Mouse (Mus musculus) hindbrain, embryonic 15.5 days (tissue): ENCODE data around the gene Srsf10. TPM values are rescaled to one million over a fixed set of nuclear protein-coding genes. Genes with fewer than 3 reads are reported as not detected.
A peak's percentile ranks its signal among the peaks of the same experiment; 100 is the strongest.

ENCODE experiments used
- ATAC-seq: fragments of 200-750 bp; cut with Nextera tagmentation; 2 replicates; pipeline ENCODE4 v1.8.0; 2017; ENCODE audit warnings: low read depth, moderate number of reproducible peaks, moderate TSS enrichment; ENCODE audit not compliant: low FRiP score
- H3K27ac ChIP-seq: fragments of 300-500 bp; sonication (generic); replicated peaks from 2 replicates; pipeline ENCODE4 v1.5.1; 2015; ENCODE audit warnings: mild to moderate bottlenecking, inconsistent platforms
- H3K27me3 ChIP-seq: fragments of 300-500 bp; sonication (generic); 2 replicates; pipeline ENCODE4 v1.6.1; 2015; ENCODE audit warnings: control low read depth, inconsistent platforms
- H3K36me3 ChIP-seq: fragments of 300-500 bp; sonication (generic); 2 replicates; pipeline ENCODE4 v1.6.1; 2015; ENCODE audit warnings: control low read depth, inconsistent platforms
- H3K4me1 ChIP-seq: fragments of 300-500 bp; sonication (generic); replicated peaks from 2 replicates; pipeline ENCODE4 v1.6.1; 2015; ENCODE audit warnings: control low read depth, inconsistent platforms
- H3K4me2 ChIP-seq: fragments of 300-500 bp; sonication (generic); 2 replicates; pipeline ENCODE4 v1.6.1; 2015; ENCODE audit warnings: moderate library complexity, mild to moderate bottlenecking, inconsistent platforms
- H3K4me3 ChIP-seq: fragments of 300-500 bp; sonication (generic); 2 replicates; pipeline ENCODE4 v1.5.1; 2015; ENCODE audit warnings: mild to moderate bottlenecking, inconsistent platforms
- H3K9ac ChIP-seq: fragments of 300-500 bp; sonication (generic); 2 replicates; pipeline ENCODE4 v1.6.1; 2015; ENCODE audit warnings: inconsistent platforms
- H3K9me3 ChIP-seq: fragments of 300-500 bp; sonication (generic); 2 replicates; pipeline ENCODE4 v1.6.1; 2016; ENCODE audit warnings: control low read depth, inconsistent platforms
- WGBS: fragments of 180-500 bp; shearing (Covaris S2); methylation state at CpG from one replicate; pipeline ENCODE4 v1.1.7; 2015; 5-methylcytosine and 5-hydroxymethylcytosine counted together
- polyA plus RNA-seq: library from polyadenylated mRNA; unstranded; fragments of >200 nt; fragmentation: Nextera tagmentation; extraction: Ambion mirVana; gene quantifications from 2 replicates; pipeline ENCODE4 v1.2.1, GENCODE M21; 2015

Srsf10 gene
- polyA plus RNA-seq, 1 experiment from 2014 or later, result 164 TPM

DNA sequence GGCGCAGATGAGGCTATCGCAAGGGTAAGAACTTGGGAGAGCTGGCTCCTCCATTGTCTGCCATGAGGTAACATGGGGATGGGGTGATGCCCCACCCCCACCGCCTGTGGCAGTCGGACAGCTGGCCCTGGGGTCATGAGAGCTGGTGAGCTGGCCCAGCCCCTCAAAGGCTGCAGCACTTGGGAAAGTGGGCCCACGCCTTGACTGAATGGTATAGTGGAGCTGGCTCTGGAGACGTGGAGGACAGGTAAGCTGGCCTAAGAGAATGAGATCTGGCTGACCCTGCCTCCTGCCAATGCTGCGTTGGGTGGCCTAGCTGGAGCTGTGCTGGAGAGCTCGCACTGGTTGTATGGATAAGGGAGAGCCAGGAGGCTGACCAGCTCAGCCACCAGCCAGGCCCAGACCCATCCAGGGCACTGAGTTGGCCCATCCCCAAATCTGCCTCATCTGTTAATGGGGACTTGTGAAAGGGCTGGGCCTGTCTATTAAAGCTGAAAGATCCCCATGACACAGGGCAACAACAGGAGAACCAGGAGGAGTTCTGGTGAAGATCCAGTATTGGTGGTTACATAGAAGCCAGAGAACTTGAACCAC, 21.3 kb upstream of the Srsf10 start:
- peaks cover 17% of the 10 kb centered on the region for H3K4me1 ChIP-seq
- no peaks in the 10 kb centered on the region for H3K9me3 ChIP-seq
- ATAC-seq, result peak; percentile 19; the same call in 1 of the 2 replicates
- H3K36me3 ChIP-seq, result no peaks in the 10 kb centered on the region
- H3K27ac ChIP-seq, result peak overlapping the region; percentile 84
- H3K27me3 ChIP-seq, result no peaks in the 10 kb centered on the region
- H3K4me3 ChIP-seq, result no peak overlapping the region
- 76% methylated on average over 8 of the region's 8 CpGs for WGBS
- no peak overlapping the region for H3K4me2 ChIP-seq
- no peak overlapping the region for H3K9ac ChIP-seq

DNA sequence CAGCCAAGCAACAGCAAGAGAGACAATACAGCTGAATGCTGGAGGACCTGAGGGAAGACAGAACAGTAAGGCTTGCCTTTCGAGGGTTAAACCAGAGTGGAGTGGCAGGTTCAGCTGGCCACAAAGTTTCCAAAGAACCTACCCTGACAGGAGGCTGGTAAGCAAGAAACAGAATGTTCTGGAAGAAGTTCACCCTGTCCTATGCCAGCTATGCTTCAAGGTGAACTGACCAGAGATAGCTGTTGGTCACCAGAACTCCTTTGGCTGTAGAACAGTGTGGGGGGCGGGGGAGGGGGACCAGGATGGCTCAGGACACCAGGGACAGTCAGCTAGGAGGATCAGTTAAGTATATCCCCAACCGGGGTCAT, 16.6 kb upstream of the Srsf10 start:
- ATAC-seq, result no peak
- Histone ChIP-seq H3K36me3 (no peaks in the 10 kb centered on the region), H3K4me1 (peaks cover 4% of the 10 kb centered on the region), H3K4me3 (no peak overlapping the region), H3K27me3 (no peaks in the 10 kb centered on the region), H3K9me3 (no peaks in the 10 kb centered on the region), H3K4me2 (no peak overlapping the region), H3K9ac (no peak overlapping the region), H3K27ac (no peak overlapping the region)
- 90% methylated on average over 3 of the region's 3 CpGs for WGBS

DNA sequence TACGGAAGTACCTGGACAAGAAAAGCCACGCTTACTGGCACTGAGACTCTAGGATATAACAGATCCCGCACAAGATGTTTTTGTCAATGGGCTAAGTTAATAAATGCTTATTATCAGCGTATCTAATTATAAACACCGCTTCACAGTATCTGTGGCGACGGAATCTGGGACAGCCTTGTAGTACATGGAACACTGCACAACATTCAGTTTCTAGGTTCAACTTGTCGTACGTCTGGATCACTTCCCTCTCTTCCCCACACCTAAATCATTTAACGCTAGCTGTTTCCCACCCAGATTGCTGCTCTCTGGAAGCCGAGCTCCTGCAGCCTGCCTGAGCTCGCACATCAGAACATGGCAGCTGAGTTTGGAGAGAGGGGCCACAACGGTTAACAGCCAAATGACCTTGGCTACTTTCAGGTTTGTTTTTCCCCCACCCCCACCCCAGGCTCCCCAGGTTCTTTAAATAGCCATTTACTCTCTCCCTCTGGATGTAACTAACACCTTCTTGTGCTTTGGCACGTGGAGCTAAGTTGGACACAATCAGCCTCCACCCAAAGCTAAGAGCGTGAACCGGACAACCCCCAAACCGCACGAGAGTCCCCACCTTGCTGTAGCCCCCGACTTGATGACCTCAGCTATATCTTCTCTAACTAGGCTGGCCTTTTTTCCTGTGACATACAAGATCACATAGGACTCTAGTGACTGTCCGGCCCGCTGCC, 16.1 kb upstream of the Srsf10 start:
- H3K4me2 ChIP-seq, result no peak overlapping the region
- ATAC-seq, result no peak
- 83% methylated on average over 21 of the region's 21 CpGs for WGBS
- H3K9ac ChIP-seq, result no peak overlapping the region
- H3K27me3 ChIP-seq, result no peaks in the 10 kb centered on the region
- no peak overlapping the region for H3K4me3 ChIP-seq
- no peaks in the 10 kb centered on the region for H3K9me3 ChIP-seq
- H3K36me3 ChIP-seq, result no peaks in the 10 kb centered on the region
- no peaks in the 10 kb centered on the region for H3K4me1 ChIP-seq
- no peak overlapping the region for H3K27ac ChIP-seq

DNA sequence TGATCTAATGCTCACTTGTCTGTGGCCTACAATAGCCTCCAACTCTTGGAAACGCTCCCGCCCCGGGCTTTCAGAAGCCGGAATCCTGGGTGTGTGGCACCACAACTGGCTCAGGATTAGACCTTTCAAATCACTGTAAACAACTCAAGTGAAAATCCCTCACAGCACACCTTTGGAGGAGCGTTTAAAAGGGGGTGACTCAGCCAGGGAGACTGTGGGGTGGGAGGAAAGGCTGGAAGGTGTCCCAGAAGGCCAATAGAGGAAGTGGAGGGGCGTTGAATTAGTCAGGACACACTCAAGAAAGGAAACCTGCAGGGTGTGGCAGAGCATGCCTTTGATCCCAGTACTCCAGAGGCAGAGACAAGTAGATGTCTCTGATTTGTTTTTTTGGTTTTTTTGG, 11.1 kb upstream of the Srsf10 start:
- no peaks in the 10 kb centered on the region for H3K4me1 ChIP-seq
- no peaks in the 10 kb centered on the region for H3K36me3 ChIP-seq
- H3K4me3 ChIP-seq, result no peak overlapping the region
- no peaks in the 10 kb centered on the region for H3K27me3 ChIP-seq
- no peaks in the 10 kb centered on the region for H3K9me3 ChIP-seq
- H3K4me2 ChIP-seq, result no peak overlapping the region
- 92% methylated on average over 6 of the region's 6 CpGs for WGBS
- H3K27ac ChIP-seq, result no peak overlapping the region
- no peak overlapping the region for H3K9ac ChIP-seq
- ATAC-seq, result no peak

DNA sequence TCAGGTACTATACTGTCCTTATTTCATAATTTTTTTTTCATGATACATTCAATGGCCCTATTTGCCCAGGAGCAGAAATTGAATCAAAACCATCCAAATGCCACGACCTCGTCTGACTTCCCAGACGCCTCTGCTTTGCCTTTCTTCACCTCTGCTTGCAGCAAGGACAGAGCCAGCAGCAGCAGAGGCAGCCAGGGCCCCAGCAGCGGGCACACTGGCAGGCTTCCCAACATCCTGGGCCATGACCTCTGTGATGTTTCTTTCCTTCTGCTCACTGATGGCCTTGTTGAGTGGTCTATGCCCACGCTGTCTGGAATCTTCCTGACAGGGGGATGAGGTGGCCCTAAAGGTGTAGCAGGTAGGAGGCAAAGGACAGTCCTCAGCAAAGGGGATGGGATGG, 8.0 kb upstream of the Srsf10 start:
- WGBS, result 59% methylated on average over 5 of the region's 5 CpGs
- Histone ChIP-seq H3K27me3 (no peaks in the 10 kb centered on the region), H3K9me3 (no peaks in the 10 kb centered on the region), H3K9ac (no peak overlapping the region), H3K4me2 (no peak overlapping the region), H3K27ac (no peak overlapping the region), H3K4me3 (no peak overlapping the region), H3K36me3 (no peaks in the 10 kb centered on the region), H3K4me1 (peaks cover 8% of the 10 kb centered on the region)
- ATAC-seq, result no peak

DNA sequence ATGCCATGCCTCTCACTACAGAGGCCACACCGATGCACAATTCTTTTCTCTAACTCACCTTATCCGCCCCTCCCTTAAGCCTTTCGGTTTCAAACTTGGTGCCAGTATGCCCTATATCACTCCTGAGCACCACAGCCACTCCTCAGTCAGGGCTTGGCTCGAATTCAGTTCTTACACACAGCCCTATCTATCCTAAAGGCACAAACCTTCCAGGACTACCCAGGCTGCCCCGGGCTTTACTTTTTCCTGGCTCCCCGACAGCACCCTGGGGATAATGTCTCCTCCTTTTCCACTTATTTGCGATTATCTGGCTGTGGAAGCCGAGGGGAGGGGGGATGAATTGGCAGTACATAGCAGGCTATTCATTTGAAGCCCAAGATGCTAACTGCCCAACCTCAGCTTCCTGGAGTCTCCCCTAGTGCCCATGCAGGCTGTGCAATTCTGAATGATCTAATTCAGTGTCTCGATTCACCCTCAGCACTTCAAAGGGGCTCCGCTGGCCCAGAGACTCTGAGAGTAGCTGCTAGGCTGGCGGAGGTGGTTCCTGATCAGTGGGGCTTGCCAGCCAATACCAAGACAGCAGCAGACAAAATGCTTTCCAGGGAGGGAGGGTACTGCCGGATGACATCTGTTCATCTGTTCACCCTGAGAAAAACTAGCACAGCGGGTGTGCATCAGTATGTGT, 5.0 kb upstream of the Srsf10 start:
- WGBS, result 24% methylated on average over 13 of the region's 13 CpGs
- Histone ChIP-seq H3K4me1 (peaks cover 24% of the 10 kb centered on the region), H3K27me3 (no peaks in the 10 kb centered on the region), H3K9me3 (no peaks in the 10 kb centered on the region), H3K36me3 (no peaks in the 10 kb centered on the region), H3K27ac (peak overlapping the region; percentile 71), H3K9ac (no peak overlapping the region), H3K4me3 (no peak overlapping the region), H3K4me2 (peak overlapping the region; percentile 18)
- peak; percentile 79 for ATAC-seq

DNA sequence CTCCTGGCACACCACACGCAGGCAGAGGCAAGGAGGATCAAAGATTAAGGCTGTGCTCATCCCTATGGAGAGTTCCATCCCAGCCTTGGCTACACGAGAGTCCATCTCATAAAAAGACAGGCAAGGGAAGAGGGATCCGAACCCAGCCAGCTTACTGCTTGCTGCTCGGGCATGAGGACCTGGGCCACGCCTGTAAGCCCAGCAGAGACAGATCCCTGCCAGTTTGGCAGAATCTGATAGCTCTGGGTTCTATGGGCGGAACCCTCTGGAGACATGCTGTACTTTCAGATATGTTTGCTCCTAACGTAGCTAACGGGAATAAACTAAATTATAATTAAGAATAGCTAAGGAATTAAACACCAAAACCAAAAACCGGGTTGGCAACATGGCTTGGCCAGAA, 3.6 kb upstream of the Srsf10 start:
- Histone ChIP-seq H3K4me1 (peaks cover 24% of the 10 kb centered on the region), H3K36me3 (no peaks in the 10 kb centered on the region), H3K4me2 (no peak overlapping the region), H3K9me3 (no peaks in the 10 kb centered on the region), H3K4me3 (no peak overlapping the region), H3K9ac (no peak overlapping the region), H3K27ac (no peak overlapping the region), H3K27me3 (no peaks in the 10 kb centered on the region)
- ATAC-seq, result no peak
- 90% methylated on average over 9 of the region's 9 CpGs for WGBS

DNA sequence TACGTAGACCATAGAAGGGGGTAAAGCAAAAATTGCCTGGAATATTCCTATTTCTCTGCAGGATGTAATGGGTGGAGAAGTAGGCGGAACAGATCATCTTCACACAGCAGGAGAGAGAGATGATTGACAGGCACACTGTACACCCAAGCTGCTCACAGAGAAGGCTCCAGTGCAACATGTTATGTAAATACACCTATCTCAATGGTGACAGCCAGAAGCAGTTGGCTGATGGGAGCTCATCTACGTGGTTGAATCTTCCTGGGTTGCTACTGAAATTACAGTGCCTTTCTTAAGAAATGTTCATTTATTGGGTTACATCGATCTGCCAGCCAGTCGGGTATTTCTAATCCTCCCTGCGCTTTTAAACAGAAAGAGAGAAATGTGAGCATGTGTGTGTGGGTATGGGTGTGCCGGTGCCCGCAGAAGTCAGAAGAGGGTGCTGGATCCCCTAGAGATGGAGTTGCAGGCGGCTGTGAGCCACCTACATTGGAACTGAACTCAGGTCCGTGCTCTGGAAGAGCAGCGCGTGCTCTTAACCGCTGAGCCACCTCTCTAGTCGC, 1.5 kb upstream of the Srsf10 start:
- H3K9ac ChIP-seq, result no peak overlapping the region
- WGBS, result 87% methylated on average over 14 of the region's 14 CpGs
- peaks cover 39% of the 10 kb centered on the region for H3K4me1 ChIP-seq
- H3K4me3 ChIP-seq, result no peak overlapping the region
- no peaks in the 10 kb centered on the region for H3K36me3 ChIP-seq
- no peak overlapping the region for H3K4me2 ChIP-seq
- no peaks in the 10 kb centered on the region for H3K27me3 ChIP-seq
- no peak for ATAC-seq
- peak overlapping the region; percentile 99 for H3K27ac ChIP-seq
- no peaks in the 10 kb centered on the region for H3K9me3 ChIP-seq

DNA sequence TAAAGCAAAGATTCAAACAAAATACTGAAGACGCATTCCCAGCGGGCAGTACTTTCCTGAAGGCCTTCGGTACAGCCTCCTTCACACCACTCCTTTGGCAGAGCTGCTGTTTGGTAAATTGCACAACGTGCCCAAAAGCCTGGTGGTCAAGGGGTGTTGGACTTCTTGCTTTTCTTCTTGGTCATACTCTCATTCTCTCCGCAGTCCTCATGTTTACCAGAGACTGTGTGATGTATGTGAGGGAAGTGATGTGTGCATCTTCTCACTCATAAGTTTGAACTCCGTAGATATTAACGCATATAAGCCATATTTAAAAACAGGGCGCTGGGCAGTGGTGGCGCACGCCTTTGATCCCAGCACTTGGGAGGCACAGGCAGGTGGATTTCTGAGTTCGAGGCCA, 917 bp upstream of the Srsf10 start:
- WGBS, result 72% methylated on average over 11 of the region's 11 CpGs
- no peaks in the 10 kb centered on the region for H3K27me3 ChIP-seq
- no peaks in the 10 kb centered on the region for H3K9me3 ChIP-seq
- H3K4me3 ChIP-seq, result peak overlapping the region; percentile 99; the same call in 1 of the 2 replicates
- H3K4me1 ChIP-seq, result peaks cover 45% of the 10 kb centered on the region
- H3K27ac ChIP-seq, result peak overlapping the region; percentile 99
- H3K4me2 ChIP-seq, result peak overlapping the region; percentile 89
- ATAC-seq, result no peak
- peak overlapping the region; percentile 75; the same call in 1 of the 2 replicates for H3K9ac ChIP-seq
- no peaks in the 10 kb centered on the region for H3K36me3 ChIP-seq

DNA sequence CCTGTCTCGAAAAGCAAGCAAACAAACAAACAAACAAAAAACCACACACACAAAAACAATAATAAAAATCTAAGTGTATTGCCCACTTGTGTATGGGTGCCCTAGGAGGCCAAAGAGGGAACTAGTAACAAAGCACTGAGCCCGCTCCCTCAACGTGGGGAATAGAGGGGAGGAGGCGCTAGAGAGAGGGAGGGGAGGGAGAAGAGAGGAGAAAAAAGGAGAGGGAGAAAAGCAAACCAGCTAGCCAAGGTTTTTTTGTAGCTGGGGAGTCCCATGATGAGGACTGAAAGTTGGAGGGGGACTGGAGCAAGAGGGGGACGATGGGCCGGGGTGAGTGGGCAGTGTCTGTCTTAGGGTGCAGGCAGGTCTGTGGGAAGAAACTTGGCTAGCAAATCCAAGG, 467 bp upstream of the Srsf10 start:
- H3K27me3 ChIP-seq, result no peaks in the 10 kb centered on the region
- no peaks in the 10 kb centered on the region for H3K9me3 ChIP-seq
- peak overlapping the region; percentile 75 for H3K9ac ChIP-seq
- 8% methylated on average over 6 of the region's 6 CpGs for WGBS
- H3K4me3 ChIP-seq, result peak overlapping the region; percentile 99
- ATAC-seq, result no peak; the same call in 1 of the 2 replicates
- H3K4me1 ChIP-seq, result peaks cover 49% of the 10 kb centered on the region
- peak overlapping the region; percentile 99 for H3K27ac ChIP-seq
- H3K4me2 ChIP-seq, result peak overlapping the region; percentile 89
- no peaks in the 10 kb centered on the region for H3K36me3 ChIP-seq

DNA sequence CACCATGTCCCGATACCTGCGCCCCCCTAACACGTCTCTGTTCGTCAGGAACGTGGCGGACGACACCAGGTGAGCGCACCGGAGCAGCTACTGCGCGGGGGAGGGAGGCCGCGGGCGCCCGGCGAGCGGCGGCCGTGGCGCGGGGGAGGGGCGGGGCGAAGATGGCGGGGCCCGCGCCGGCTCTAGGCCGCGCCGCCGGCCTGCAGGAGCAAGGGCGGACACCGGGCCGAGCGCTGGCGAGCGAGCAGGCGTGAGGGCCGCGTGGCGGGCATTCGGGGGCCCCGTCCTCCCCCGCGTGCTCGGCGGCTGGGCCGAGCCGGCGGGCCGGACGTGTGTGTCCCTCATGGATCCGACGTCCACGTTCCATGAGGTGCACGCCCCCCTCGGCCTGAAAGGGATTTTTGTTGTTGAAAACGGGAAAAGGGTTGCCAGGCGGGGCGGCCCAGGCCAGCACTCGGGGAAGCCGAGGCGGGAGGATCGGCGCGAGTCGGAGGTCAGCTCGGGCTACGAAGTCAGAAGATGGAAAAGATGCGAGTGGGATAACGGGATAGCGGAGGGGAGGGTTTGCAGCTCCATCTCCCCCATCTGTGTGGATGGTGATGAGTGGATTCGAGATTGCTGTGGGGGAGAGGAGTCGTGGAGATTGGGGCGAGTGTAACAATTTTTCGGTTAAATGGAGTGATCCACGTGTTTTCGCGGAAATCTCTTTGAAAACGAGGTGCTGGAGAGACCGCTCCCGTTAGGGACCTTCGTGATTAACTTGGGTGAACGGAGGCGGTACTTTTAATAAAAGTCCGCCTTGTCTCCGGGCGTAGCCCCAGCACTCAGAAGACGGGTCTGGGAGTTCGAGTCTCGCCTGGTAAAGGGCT, 910 bp downstream of the Srsf10 start:
- Histone ChIP-seq H3K27ac (peak overlapping the region; percentile 99), H3K9ac (peak overlapping the region; percentile 92), H3K36me3 (no peaks in the 10 kb centered on the region), H3K9me3 (no peaks in the 10 kb centered on the region), H3K4me2 (peak overlapping the region; percentile 89), H3K27me3 (no peaks in the 10 kb centered on the region), H3K4me1 (peaks cover 52% of the 10 kb centered on the region), H3K4me3 (peak overlapping the region; percentile 99)
- WGBS, result under 1% methylated on average over 91 of the region's 91 CpGs
- ATAC-seq, result peak; percentile 79
